Mouse (Mus musculus) MEL (cell line): Measurements from ENCODE around the gene Apbb2.

ENCODE experiments used
- CTCF ChIP-seq, 3 experiments: IDR thresholded peaks in 2 of 3; conservative IDR thresholded peaks in 1 of 3; 2 replicates each; pipeline ENCODE4 v1.5.1; 2011 to 2012; ENCODE audit warnings: low read length in 3 of 3, low read depth in 2 of 3, mild to moderate bottlenecking in 2 of 3, improper control_type of control experiment in 1 of 3, inconsistent platforms in 1 of 3, mixed read lengths in 1 of 3, moderate library complexity in 1 of 3; ENCODE audit not compliant: control insufficient read depth in 1 of 3, insufficient read depth in 1 of 3, poor library complexity in 1 of 3, severe bottlenecking in 1 of 3
- E2F4 ChIP-seq: IDR thresholded peaks from 2 replicates; pipeline ENCODE4 v1.6.1; 2011; ENCODE audit warnings: low read depth, low read length, improper control_type of control experiment, borderline replicate concordance

- TF ChIP-seq CTCF (IDR thresholded peaks at IDR 0.05 in 2 of 3, conservative IDR thresholded peaks at IDR 0.05 in 1 of 3; ENCODE audit: control insufficient read depth in 1 of 3, insufficient read depth in 1 of 3, low read depth in 2 of 3, low read length in 3 of 3, poor library complexity in 1 of 3, severe bottlenecking in 1 of 3) (no peak), E2F4 (no peak)
These were observed 1.6 kb upstream of the Apbb2 start for GRCm38 (mm10) chr5:66620191-66620625.
